26 mouse cellular contexts compared by ENCODE assay signal in the genomic region with DNA sequence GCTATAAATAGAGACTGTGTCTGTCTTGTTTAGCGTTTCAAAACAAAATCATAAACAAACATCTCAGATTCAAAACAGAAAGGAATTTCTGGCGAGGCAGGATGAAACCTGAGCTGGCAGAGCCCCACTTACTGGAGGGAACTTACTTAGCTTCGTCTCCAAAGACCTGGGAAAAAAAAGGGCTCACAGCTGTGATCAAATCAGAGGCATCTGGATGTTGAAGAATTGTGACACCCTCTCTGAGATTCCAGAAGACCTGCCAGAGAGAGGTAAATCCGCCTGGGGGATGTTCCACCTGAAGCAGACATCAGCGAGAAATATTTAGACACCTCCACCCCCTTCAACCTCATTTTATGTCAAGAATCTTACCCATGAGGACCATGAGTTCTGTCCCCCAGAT. TPM values are rescaled to one million over a fixed set of nuclear protein-coding genes. Genes with fewer than 3 reads are reported as not detected.
A peak's percentile ranks its signal among the peaks of the same experiment; 100 is the strongest.
DNase-seq lines count a peak whose midpoint lies in the region; ATAC-seq lines count a peak whose summit lies in the region.
"Had no signal": no experiment of that assay in that cellular context is flagged by ENCODE, and none has a peak within 500 bp of the region (broad histone marks: within the 10 kb centered on the region; RNA-seq: fewer than 3 reads in every experiment).

No protein-coding gene starts in this region.

- no peaks in the 10 kb centered on the region; the same call in 1 of the 2 replicates for H3K4me1 ChIP-seq in embryonic facial prominence, embryonic 11.5 days (ENCODE audit: control insufficient read depth, insufficient read depth, low read length)
- H3K4me1 ChIP-seq in embryonic facial prominence, embryonic 10.5 days, result peaks cover 57% of the 10 kb centered on the region
- peaks cover 21% of the 10 kb centered on the region for H3K4me1 ChIP-seq in embryonic facial prominence, embryonic 14.5 days (ENCODE audit: control insufficient read depth, insufficient read depth, low read length)

- no peak overlapping the region for H3K4me3 ChIP-seq in embryonic facial prominence, embryonic 11.5 days (ENCODE audit: low read depth, low read length)
- H3K4me3 ChIP-seq in embryonic facial prominence, embryonic 10.5 days, result no peak overlapping the region
- H3K4me3 ChIP-seq in embryonic facial prominence, embryonic 14.5 days (ENCODE audit: low read depth, low read length), result no peak overlapping the region
- H3K4me3 ChIP-seq: embryonic facial prominence, embryonic 13.5 days; forebrain, embryonic 13.5 days; forebrain, embryonic 15.5 days had no signal

- ATAC-seq in embryonic facial prominence, embryonic 11.5 days (replicated peaks; ENCODE audit: insufficient number of reproducible peaks, low FRiP score, low TSS enrichment, low read depth), result no peak
- no peak for ATAC-seq in embryonic facial prominence, embryonic 14.5 days (ENCODE audit: low read depth)
- ATAC-seq: activated CD4-positive, CD25-positive, alpha-beta regulatory T cell, adult 4 months; CD4-positive, CD25-positive, alpha-beta regulatory T cell, adult 4 months; forebrain, embryonic 13.5 days; forebrain, embryonic 15.5 days; forebrain, postnatal 0 days; Patski had no signal

- peak; percentile 40 for DNase-seq in embryonic facial prominence, embryonic 11.5 days (ENCODE audit: low spot score)
- no peak for DNase-seq in embryonic facial prominence, embryonic 10.5 days (ENCODE audit: low spot score)
- peak; percentile 70 for DNase-seq in heart, adult 11 months
- DNase-seq in heart, postnatal 4 days, result no peak
- DNase-seq in embryonic facial prominence, embryonic 14.5 days (ENCODE audit: low spot score), result peak; percentile 72
- peak; percentile 22 for DNase-seq in mesoderm, embryonic 11.5 days (ENCODE audit: low read depth, low spot score)
- DNase-seq in cerebellum, postnatal 10 days, result no peak
- DNase-seq: adrenal gland, adult 8-10 months; adrenal gland, postnatal 14 days; adrenal gland, postnatal 36 days; B cell, adult 2 months; cerebellum, adult 11-12 months; cerebellum, adult 2 months; cerebellum, adult 9-10 months; cerebellum, postnatal 14 days; cerebellum, postnatal 36 days; embryo, embryonic 11 days; forebrain, postnatal 0 days had no signal

- no peaks in the 10 kb centered on the region for H3K27me3 ChIP-seq in embryonic facial prominence, embryonic 11.5 days (ENCODE audit: control insufficient read depth, insufficient read depth, low read length)
- no peaks in the 10 kb centered on the region for H3K27me3 ChIP-seq in embryonic facial prominence, embryonic 10.5 days (replicated peaks; ENCODE audit: low read depth, poor library complexity, severe bottlenecking)
- no peaks in the 10 kb centered on the region for H3K27me3 ChIP-seq in embryonic facial prominence, embryonic 14.5 days (replicated peaks; ENCODE audit: control insufficient read depth, insufficient read depth, low read length)
- H3K27me3 ChIP-seq: CH12.LX; embryonic facial prominence, embryonic 13.5 days; forebrain, embryonic 13.5 days; forebrain, embryonic 15.5 days; Patski had no signal

- no peak overlapping the region for H3K9ac ChIP-seq in embryonic facial prominence, embryonic 11.5 days (replicated peaks; ENCODE audit: low read length)
- no peak overlapping the region for H3K9ac ChIP-seq in embryonic facial prominence, embryonic 14.5 days (ENCODE audit: low read depth, low read length)
- H3K9ac ChIP-seq: embryonic facial prominence, embryonic 13.5 days; forebrain, embryonic 13.5 days; forebrain, embryonic 15.5 days; forebrain, postnatal 0 days had no signal

- no peak overlapping the region for H3K27ac ChIP-seq in embryonic facial prominence, embryonic 11.5 days (replicated peaks; ENCODE audit: low read depth, low read length)
- H3K27ac ChIP-seq in embryonic facial prominence, embryonic 10.5 days (replicated peaks), result no peak overlapping the region
- H3K27ac ChIP-seq in embryonic facial prominence, embryonic 14.5 days (replicated peaks; ENCODE audit: low read depth, low read length), result no peak overlapping the region
- H3K27ac ChIP-seq: forebrain, embryonic 13.5 days; forebrain, embryonic 15.5 days had no signal

- no peak overlapping the region for H3K4me2 ChIP-seq in embryonic facial prominence, embryonic 11.5 days (ENCODE audit: low read depth, low read length)
- no peak overlapping the region for H3K4me2 ChIP-seq in embryonic facial prominence, embryonic 14.5 days (ENCODE audit: low read depth, low read length)
- H3K4me2 ChIP-seq: embryonic facial prominence, embryonic 13.5 days; forebrain, embryonic 13.5 days; forebrain, embryonic 15.5 days had no signal

- no peaks in the 10 kb centered on the region for H3K9me3 ChIP-seq in embryonic facial prominence, embryonic 11.5 days (replicated peaks; ENCODE audit: control insufficient read depth, low read length)
- H3K9me3 ChIP-seq in embryonic facial prominence, embryonic 10.5 days, result no peaks in the 10 kb centered on the region
- no peaks in the 10 kb centered on the region for H3K9me3 ChIP-seq in embryonic facial prominence, embryonic 14.5 days (ENCODE audit: control insufficient read depth, low read length)
- H3K9me3 ChIP-seq: embryonic facial prominence, embryonic 13.5 days; forebrain, embryonic 13.5 days; forebrain, embryonic 15.5 days; G1E had no signal

- WGBS in embryonic facial prominence, embryonic 11.5 days, result 46% methylated on average over 5 of the region's 5 CpGs
- 46% methylated on average over 5 of the region's 5 CpGs for whole genome bisulfite sequencing in embryonic facial prominence, embryonic 10.5 days
- WGBS in embryonic facial prominence, embryonic 14.5 days, result 26% methylated on average over 5 of the region's 5 CpGs

- H3K36me3 ChIP-seq in embryonic facial prominence, embryonic 11.5 days (replicated peaks; ENCODE audit: control insufficient read depth, insufficient read depth, low read depth, low read length), result no peaks in the 10 kb centered on the region
- peaks cover 6% of the 10 kb centered on the region; the same call in 1 of the 2 replicates for H3K36me3 ChIP-seq in embryonic facial prominence, embryonic 10.5 days (replicated peaks)
- no peaks in the 10 kb centered on the region for H3K36me3 ChIP-seq in embryonic facial prominence, embryonic 14.5 days (ENCODE audit: control insufficient read depth, insufficient read depth, low read length)
- H3K36me3 ChIP-seq: embryonic facial prominence, embryonic 13.5 days; forebrain, embryonic 15.5 days had no signal

RNA-seq across cellular contexts. Expression of a gene that starts 11.8 kb away (rescaled TPM):
- polyA plus RNA-seq in embryonic facial prominence, embryonic 11.5 days (2014; fragmentation: Nextera tagmentation; extraction: Ambion mirVana), result 3.3 TPM in 2 replicates
- 2.2 and 2.7 TPM in 2 replicates for polyA plus RNA-seq in embryonic facial prominence, embryonic 10.5 days (2016; fragmentation: Nextera tagmentation; extraction: Ambion mirVana)
- 10 to 100 TPM; 40.1 to 42.1 TPM for total RNA-seq in heart, postnatal 4 days (2021)
- polyA plus RNA-seq in embryonic facial prominence, embryonic 14.5 days (2014; fragmentation: Nextera tagmentation; extraction: Ambion mirVana), result 6.3 and 7.2 TPM in 2 replicates

Comparison
In these comparisons a context has a peak if more than half of its experiments do, and no peak if none do; other contexts are left out.
1. DNase-seq: peak in embryonic facial prominence, embryonic 11.5 days (single experiment), heart, adult 11 months (single experiment), embryonic facial prominence, embryonic 14.5 days (single experiment) and mesoderm, embryonic 11.5 days (single experiment); none in embryonic facial prominence, embryonic 10.5 days (single experiment), heart, postnatal 4 days (single experiment) and cerebellum, postnatal 10 days (0 of 2).